In genomic region chr6:48648779-48649178, GRCm38 (mm10) we compare ENCODE assay signal across 13 mouse cellular contexts. TPM values are rescaled to one million over a fixed set of nuclear protein-coding genes. Genes with fewer than 3 reads are reported as not detected.
"Had no signal": no experiment of that assay in that cellular context is flagged by ENCODE, and none has a peak within 500 bp of the region (broad histone marks: within the 10 kb centered on the region; RNA-seq: fewer than 3 reads in every experiment).

No protein-coding gene starts in this region.

- H3K36me3 ChIP-seq: limb, embryonic 13.5 days; liver, embryonic 12.5 days; midbrain, embryonic 10.5 days; neural tube, embryonic 15.5 days had no signal

- H3K4me1 ChIP-seq: limb, embryonic 13.5 days; midbrain, embryonic 10.5 days; neural tube, embryonic 15.5 days had no signal

- H3K9me3 ChIP-seq: limb, embryonic 13.5 days; liver, embryonic 12.5 days; midbrain, embryonic 10.5 days; neural tube, embryonic 15.5 days had no signal

- H3K4me2 ChIP-seq: limb, embryonic 13.5 days; liver, embryonic 12.5 days; lung, embryonic 14.5 days; neural tube, embryonic 15.5 days had no signal

- H3K9ac ChIP-seq: limb, embryonic 13.5 days; liver, embryonic 12.5 days; lung, embryonic 14.5 days; neural tube, embryonic 15.5 days had no signal

- H3K27me3 ChIP-seq: limb, embryonic 13.5 days; liver, embryonic 12.5 days; neural tube, embryonic 15.5 days had no signal

- DNase-seq: left cerebral cortex, postnatal 4 days; lung, embryonic 14.5 days; lung, postnatal 10 days; lung, postnatal 4 days; midbrain, embryonic 14.5 days; right cerebral cortex, adult 18-20 months; right cerebral cortex, postnatal 25 days had no signal

- H3K27ac ChIP-seq: limb, embryonic 13.5 days; liver, embryonic 12.5 days; midbrain, embryonic 10.5 days; neural tube, embryonic 15.5 days had no signal

- ATAC-seq: intestine, embryonic 16.5 days; liver, embryonic 12.5 days had no signal

- H3K4me3 ChIP-seq: limb, embryonic 13.5 days; liver, embryonic 12.5 days; midbrain, embryonic 10.5 days; myocyte; neural tube, embryonic 15.5 days had no signal

RNA-seq across cellular contexts. Expression of gene Gimap4, which starts 35.6 kb away (rescaled TPM):
- polyA plus RNA-seq: myocyte had no signal
